Mouse (Mus musculus) midbrain, embryonic 10.5 days (tissue): ENCODE measurements around the gene Arntl. TPM values are rescaled to one million over a fixed set of nuclear protein-coding genes. Genes with fewer than 3 reads are reported as not detected.

Source experiments
- DNase-seq: peaks from one replicate; pipeline ENCODE4 v3.0.0-alpha.2; 2017; ENCODE audit warnings: low spot score
- H3K27ac ChIP-seq: fragments of 300-500 bp; sonication (generic); replicated peaks from 2 replicates; pipeline ENCODE4 v1.5.1; 2016; ENCODE audit warnings: mild to moderate bottlenecking
- H3K27me3 ChIP-seq: fragments of 300-500 bp; sonication (generic); 2 replicates; pipeline ENCODE4 v1.6.1; 2016; ENCODE audit warnings: low read depth, mild to moderate bottlenecking; ENCODE audit not compliant: poor library complexity, severe bottlenecking
- H3K36me3 ChIP-seq: fragments of 300-500 bp; sonication (generic); 2 replicates; pipeline ENCODE4 v1.6.1; 2016; ENCODE audit warnings: mild to moderate bottlenecking, moderate library complexity
- H3K4me1 ChIP-seq: fragments of 300-500 bp; sonication (generic); 2 replicates; pipeline ENCODE4 v1.6.1; 2016
- H3K4me3 ChIP-seq: fragments of 300-500 bp; sonication (generic); 2 replicates; pipeline ENCODE4 v1.5.1; 2016; ENCODE audit warnings: mild to moderate bottlenecking, moderate library complexity
- H3K9me3 ChIP-seq: fragments of 300-500 bp; sonication (generic); replicated peaks from 2 replicates; pipeline ENCODE4 v1.6.1; 2016; ENCODE audit warnings: mild to moderate bottlenecking
- WGBS: fragments of 180-500 bp; shearing (Covaris S2); methylation state at CpG from one replicate; pipeline ENCODE4 v1.1.7; 2016; 5-methylcytosine and 5-hydroxymethylcytosine counted together
- polyA plus RNA-seq: library from polyadenylated mRNA; unstranded; fragments of >200 nt; fragmentation: Nextera tagmentation; extraction: Ambion mirVana; gene quantifications from 2 replicates; pipeline ENCODE4 v1.2.1, GENCODE M21; 2016

The Arntl gene
- polyA plus RNA-seq, 1 experiment from 2014 or later = 7.0 TPM

DNA sequence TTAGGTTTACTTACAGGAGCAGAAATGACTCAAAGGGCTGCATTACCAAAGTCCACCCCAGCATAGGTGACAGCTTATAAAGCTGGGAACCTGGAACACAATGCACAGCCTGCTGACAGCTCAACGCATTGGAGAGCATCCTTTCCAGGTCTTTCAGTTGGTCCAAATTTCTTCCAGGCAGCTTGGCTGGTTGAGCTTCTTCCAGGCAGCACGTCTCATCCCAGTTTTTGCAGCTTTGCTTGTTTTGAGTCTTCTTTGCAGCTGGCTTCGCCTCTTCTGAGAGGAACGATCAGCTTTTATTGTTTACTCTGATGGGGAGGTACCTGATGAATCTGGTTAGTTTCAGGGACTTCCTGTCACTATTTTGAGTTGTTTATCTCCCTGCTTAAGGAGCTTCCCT, 39.2 kb downstream of the Arntl start:
- 89% methylated on average over 4 of the region's 4 CpGs for WGBS
- DNase-seq = no peak

GRCm38 (mm10) chr7:113247167-113247566, 39.9 kb downstream of the Arntl start:
- Histone ChIP-seq H3K27me3 (no peaks in the 10 kb centered on the region), H3K9me3 (no peaks in the 10 kb centered on the region), H3K36me3 (no peaks in the 10 kb centered on the region), H3K4me1 (peaks cover 32% of the 10 kb centered on the region), H3K4me3 (no peak overlapping the region), H3K27ac (no peak overlapping the region)
- DNase-seq = no peak
- WGBS = 80% methylated on average over 5 of the region's 5 CpGs

More for the DNA sequence above, 39.2 kb downstream of the Arntl start:
- H3K4me1 ChIP-seq = peaks cover 25% of the 10 kb centered on the region
- no peaks in the 10 kb centered on the region for H3K9me3 ChIP-seq
- H3K4me3 ChIP-seq = no peak overlapping the region
- no peaks in the 10 kb centered on the region for H3K27me3 ChIP-seq
- no peak overlapping the region for H3K27ac ChIP-seq
- no peaks in the 10 kb centered on the region for H3K36me3 ChIP-seq

DNA sequence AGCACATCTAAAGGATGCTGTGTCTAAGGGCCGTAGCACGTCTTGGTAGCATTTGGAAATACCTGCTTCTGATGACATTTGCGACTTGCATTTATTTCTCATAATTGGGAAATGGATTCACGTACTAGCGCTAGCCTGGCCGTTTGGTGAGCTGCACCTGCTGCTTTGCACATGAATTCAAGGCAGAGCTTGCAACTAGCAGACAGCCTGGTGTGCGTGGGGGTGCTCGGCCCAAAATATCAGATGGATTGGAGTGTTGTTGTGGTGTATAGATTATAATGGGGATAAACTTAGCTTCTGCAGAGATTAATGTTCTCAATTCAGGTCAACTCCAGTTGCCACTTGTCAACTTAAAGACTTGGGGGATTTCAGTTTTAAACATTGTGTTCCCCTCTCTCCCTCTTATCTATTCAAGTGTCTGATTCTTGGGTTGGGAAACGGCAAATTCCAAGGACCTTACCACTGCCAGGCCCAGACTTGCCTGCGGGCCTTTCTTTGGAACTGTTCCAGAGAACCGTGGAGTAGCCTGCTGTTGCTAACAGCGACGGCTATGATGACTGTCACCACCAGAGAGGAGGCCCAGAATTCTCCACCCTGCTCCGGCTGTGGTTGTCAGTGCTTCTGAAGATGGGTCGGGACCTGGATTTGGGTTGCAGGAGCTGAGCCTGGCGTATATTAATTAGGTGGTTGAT, 42.0 kb downstream of the Arntl start:
- WGBS = 85% methylated on average over 16 of the region's 16 CpGs
- H3K4me3 ChIP-seq = no peak overlapping the region
- H3K4me1 ChIP-seq = peaks cover 36% of the 10 kb centered on the region
- no peaks in the 10 kb centered on the region for H3K9me3 ChIP-seq
- no peak overlapping the region for H3K27ac ChIP-seq
- no peaks in the 10 kb centered on the region for H3K36me3 ChIP-seq
- no peak for DNase-seq
- H3K27me3 ChIP-seq = no peaks in the 10 kb centered on the region

DNA sequence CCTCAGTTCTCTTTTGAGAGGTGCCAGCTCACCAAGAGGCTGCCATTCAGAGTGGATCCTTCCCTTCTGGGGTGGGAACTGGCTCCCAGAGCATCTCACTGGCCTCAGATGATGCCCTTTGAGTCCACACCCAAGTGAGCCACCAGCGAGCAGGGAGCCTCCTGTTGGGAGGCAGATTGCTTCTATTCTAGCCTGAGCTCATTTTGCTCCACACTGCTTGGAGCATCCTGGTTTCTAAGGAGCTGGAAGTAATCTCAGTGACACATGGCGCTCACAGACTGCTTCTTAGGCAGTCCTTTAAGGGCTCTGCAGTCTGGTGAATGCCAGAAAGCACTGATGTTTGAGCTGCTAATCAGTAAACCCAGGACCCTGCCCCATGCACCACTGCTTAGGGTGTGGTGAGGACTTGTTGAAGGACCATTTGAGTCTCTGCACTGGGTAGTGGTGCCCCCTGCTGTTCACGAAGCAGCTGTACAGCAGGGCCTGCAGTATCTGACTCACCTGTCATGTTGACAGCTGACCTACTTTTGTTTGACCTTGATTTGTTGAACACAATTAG, 43.2 kb downstream of the Arntl start:
- peaks cover 36% of the 10 kb centered on the region for H3K4me1 ChIP-seq
- H3K27ac ChIP-seq = peak overlapping the region; percentile 33; the same call in 1 of the 2 replicates
- WGBS = 52% methylated on average over 3 of the region's 3 CpGs

GRCm38 (mm10) chr7:113251001-113251400, 43.7 kb downstream of the Arntl start:
- no peaks in the 10 kb centered on the region for H3K9me3 ChIP-seq
- H3K27ac ChIP-seq = 0 out of 2 replicates have a peak overlapping the region, but pooled peaks have one; percentile 33
- no peak for DNase-seq
- peaks cover 36% of the 10 kb centered on the region for H3K4me1 ChIP-seq
- no peak overlapping the region for H3K4me3 ChIP-seq
- WGBS = 82% methylated on average over 3 of the region's 3 CpGs
- H3K27me3 ChIP-seq = no peaks in the 10 kb centered on the region
- no peaks in the 10 kb centered on the region for H3K36me3 ChIP-seq

More for the DNA sequence above, 43.2 kb downstream of the Arntl start:
- no peaks in the 10 kb centered on the region for H3K36me3 ChIP-seq
- no peaks in the 10 kb centered on the region for H3K27me3 ChIP-seq
- H3K9me3 ChIP-seq = no peaks in the 10 kb centered on the region
- peak; percentile 36 for DNase-seq
- no peak overlapping the region for H3K4me3 ChIP-seq

DNA sequence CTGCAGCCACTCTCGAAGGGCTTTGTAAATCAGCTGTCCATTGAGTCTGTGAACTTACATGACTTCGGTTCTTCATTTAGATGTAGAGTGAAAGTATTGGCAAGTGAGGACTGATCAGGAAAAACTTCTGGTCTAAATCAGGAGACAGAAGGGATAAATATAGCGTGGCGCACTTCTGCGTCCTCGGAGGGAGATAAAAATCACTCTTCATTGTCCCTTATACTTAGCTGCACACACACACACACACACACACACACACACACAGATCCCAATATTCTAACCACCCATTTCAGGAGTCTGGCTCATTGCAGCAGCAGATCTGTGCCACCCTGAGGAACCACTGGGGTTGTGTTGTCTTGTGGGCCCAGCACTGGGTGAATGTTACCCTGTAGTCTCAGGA, 44.3 kb downstream of the Arntl start:
- Histone ChIP-seq H3K27ac (0 out of 2 replicates have a peak overlapping the region, but pooled peaks have one; percentile 23), H3K9me3 (no peaks in the 10 kb centered on the region), H3K4me1 (peaks cover 36% of the 10 kb centered on the region), H3K27me3 (no peaks in the 10 kb centered on the region), H3K36me3 (no peaks in the 10 kb centered on the region), H3K4me3 (no peak overlapping the region)
- DNase-seq = no peak
- WGBS = 90% methylated on average over 6 of the region's 6 CpGs

DNA sequence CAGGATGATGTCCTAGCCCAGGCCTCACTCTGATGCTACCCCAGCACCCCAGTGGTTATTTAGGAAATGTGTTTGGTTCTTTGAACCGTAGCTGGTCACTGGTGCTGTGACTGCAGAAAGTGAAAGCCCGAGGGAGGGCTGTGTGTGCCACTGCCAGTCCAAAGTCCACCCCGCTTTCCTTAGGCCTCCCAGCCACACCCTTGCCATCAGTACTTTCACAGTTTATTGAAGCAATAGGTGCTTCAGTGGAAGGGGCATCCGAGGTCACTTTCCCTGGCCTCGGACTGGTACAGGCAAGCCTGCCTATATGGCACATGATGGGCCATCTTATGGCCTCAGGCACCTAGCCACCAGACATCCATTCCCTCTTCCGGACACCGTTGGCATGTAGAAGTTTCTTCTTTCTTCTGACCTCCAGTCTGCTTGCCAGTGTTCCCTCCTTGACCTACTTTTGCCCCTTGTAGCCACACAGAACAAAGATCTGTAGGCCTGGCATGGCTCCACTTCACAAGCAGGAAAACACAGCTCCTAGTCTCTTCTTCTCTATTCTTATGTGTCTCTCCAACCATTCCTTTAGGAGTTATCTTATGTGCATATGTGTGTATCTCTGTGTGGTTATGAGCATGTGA, 46.6 kb downstream of the Arntl start:
- Histone ChIP-seq H3K36me3 (no peaks in the 10 kb centered on the region), H3K9me3 (no peaks in the 10 kb centered on the region), H3K4me1 (peaks cover 35% of the 10 kb centered on the region), H3K27ac (no peak overlapping the region), H3K4me3 (no peak overlapping the region), H3K27me3 (no peaks in the 10 kb centered on the region)
- no peak for DNase-seq
- whole genome bisulfite sequencing = 91% methylated on average over 7 of the region's 7 CpGs

GRCm38 (mm10) chr7:113256046-113256445, 48.8 kb downstream of the Arntl start:
- Histone ChIP-seq H3K27ac (no peak overlapping the region), H3K9me3 (no peaks in the 10 kb centered on the region), H3K36me3 (no peaks in the 10 kb centered on the region), H3K4me1 (peaks cover 28% of the 10 kb centered on the region), H3K27me3 (no peaks in the 10 kb centered on the region), H3K4me3 (no peak overlapping the region)
- 52% methylated on average over 4 of the region's 4 CpGs for WGBS
- peak; percentile 52 for DNase-seq

- WGBS = 79% methylated on average over 4 of the region's 4 CpGs
- Histone ChIP-seq H3K4me1 (peaks cover 18% of the 10 kb centered on the region), H3K4me3 (no peak overlapping the region), H3K27ac (no peak overlapping the region), H3K9me3 (no peaks in the 10 kb centered on the region), H3K36me3 (no peaks in the 10 kb centered on the region), H3K27me3 (0 out of 2 replicates have a peak, but pooled peaks cover 6% of the 10 kb centered on the region)
- no peak for DNase-seq
Observed at GRCm38 (mm10) chr7:113258430-113258829, 51.2 kb downstream of the Arntl start.

- H3K27me3 ChIP-seq = 0 out of 2 replicates have a peak, but pooled peaks cover 6% of the 10 kb centered on the region
- DNase-seq = peak; percentile 34
- WGBS = 70% methylated on average over 21 of the region's 21 CpGs
- H3K27ac ChIP-seq = no peak overlapping the region; the same call in 1 of the 2 replicates
- no peaks in the 10 kb centered on the region for H3K36me3 ChIP-seq
- H3K4me3 ChIP-seq = no peak overlapping the region
- H3K9me3 ChIP-seq = no peaks in the 10 kb centered on the region
- H3K4me1 ChIP-seq = peaks cover 18% of the 10 kb centered on the region
Observed at GRCm38 (mm10) chr7:113260321-113261167, 53.3 kb downstream of the Arntl start.

DNA sequence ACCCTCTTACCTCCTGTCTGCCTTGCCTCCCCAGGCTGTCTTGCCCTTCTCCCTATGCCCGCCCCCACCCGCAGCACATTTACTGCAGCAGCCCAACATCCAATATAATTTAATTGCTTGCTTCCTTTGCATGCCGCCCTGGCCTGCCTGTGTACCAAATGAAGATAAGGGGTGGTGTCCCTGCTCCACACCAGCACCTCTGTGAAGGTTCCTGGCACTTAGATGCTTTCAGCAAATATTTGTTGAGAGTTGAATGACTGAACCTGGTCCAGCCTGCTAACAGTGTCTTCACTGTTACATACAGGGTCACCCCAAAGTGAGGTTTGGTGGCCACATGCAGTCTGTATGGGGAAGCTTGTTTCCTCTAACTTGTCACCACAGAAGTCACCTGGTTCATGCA, 54.4 kb downstream of the Arntl start:
- DNase-seq = no peak
- H3K27ac ChIP-seq = no peak overlapping the region
- 88% methylated on average over 3 of the region's 3 CpGs for WGBS
- H3K9me3 ChIP-seq = no peaks in the 10 kb centered on the region
- H3K4me3 ChIP-seq = no peak overlapping the region
- H3K27me3 ChIP-seq = 0 out of 2 replicates have a peak, but pooled peaks cover 6% of the 10 kb centered on the region
- peaks cover 18% of the 10 kb centered on the region for H3K4me1 ChIP-seq
- no peaks in the 10 kb centered on the region for H3K36me3 ChIP-seq
